Mouse (Mus musculus) cerebellum, postnatal 25 days (tissue): ENCODE results near the gene Fam216a.
"Not testable (repeated sequence)": the region's sequence is repeated elsewhere in the genome, so short reads cannot be mapped to it uniquely, and the experiment has no call there.

Experiments
- DNase-seq, 2 experiments: peaks; one replicate each; pipeline ENCODE4 v3.0.0; 2021; ENCODE audit warnings: mixed read lengths in 2 of 2

Fam216a gene

GRCm38 (mm10) chr5:122372192-122372769 lies at the start of gene Fam216a:
Gene Fam216a (minus strand): TSS chr5:122372364.
- DNase-seq: peak; percentile 100

DNA sequence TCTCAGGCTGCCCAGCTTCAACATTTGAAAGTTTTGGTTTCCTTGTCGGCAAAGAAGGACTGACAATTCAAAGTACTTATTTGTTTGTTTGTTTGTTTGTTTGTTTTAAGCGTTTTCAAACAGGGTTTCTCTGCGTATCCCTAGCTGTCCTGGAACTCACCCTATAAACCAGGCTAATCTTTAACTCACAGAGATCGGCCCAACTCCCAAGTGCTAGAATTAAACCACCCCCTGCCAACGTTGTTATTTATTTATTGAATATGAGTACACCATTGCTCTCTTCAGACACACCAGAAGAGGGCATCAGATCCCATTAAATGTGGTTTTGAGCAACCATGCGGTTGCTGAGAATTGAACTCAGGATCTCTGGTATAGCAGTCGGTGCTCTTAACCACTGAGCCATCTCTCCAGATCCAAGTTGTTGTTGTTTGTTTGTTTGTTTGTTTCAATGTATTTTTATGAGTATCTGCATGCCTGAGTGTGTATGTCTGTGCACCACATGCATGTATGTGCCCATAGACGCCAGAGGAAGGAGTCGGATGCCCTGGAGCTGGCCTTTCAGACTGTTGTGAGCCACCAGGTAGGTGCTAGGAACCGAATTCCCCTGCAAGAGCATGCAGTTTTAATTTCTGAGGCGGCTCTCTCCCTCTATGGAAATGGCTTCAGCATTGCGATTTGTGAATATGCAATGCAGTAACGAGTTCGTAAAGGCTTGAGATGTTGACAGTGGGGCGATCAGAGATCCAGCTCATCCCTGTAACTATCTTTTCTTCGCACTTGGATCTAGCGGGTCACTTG lies 49.3 kb upstream of the Fam216a start, which contains the start of gene Anapc7:
Gene Anapc7 (plus strand): TSS at position 423 of the 798 bp plus-strand sequence.
- no peak for DNase-seq

DNA sequence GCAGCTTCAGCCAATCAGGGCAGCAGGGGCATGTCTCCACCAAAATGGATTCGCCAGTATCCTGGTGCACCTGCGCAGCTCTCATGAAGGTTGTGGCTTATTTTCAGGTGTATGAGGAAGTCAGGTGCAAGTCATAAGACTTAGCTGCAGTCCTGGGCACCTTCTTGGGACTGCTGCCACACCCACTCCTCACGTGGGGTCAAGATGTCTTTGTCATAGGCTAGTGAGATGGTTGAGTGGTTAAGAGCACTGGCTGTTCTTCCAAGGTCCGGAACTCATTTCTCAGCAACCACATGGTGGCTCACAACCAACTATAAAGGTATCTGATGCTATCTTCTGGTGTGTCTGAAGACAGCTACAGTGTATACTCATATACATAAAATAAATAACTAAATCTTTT lies 48.5 kb upstream of the Fam216a start:
- not testable (repeated sequence) for DNase-seq

DNA sequence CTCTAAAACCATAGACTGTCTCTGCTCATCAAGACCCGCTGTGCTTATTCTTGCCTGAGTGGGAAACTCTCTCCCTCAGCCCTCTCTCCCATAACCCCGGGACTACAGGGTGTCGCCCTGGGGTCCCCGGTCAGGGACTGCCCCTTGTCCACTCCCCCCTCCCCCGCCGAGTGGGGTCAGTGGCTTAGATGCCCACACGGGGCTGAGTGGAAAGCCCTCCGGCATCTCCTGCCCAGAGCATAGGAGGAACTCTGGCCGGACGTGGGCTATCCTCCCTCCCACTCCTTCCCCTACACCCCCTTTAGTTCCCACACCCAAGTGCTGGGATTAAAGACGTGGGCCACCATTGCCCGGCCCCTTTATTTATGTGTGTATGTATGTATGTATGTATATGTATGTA lies 43.3 kb upstream of the Fam216a start:
- DNase-seq: no peak

GRCm38 (mm10) chr5:122414351-122414750 lies 42.2 kb upstream of the Fam216a start:
- no peak for DNase-seq

DNA sequence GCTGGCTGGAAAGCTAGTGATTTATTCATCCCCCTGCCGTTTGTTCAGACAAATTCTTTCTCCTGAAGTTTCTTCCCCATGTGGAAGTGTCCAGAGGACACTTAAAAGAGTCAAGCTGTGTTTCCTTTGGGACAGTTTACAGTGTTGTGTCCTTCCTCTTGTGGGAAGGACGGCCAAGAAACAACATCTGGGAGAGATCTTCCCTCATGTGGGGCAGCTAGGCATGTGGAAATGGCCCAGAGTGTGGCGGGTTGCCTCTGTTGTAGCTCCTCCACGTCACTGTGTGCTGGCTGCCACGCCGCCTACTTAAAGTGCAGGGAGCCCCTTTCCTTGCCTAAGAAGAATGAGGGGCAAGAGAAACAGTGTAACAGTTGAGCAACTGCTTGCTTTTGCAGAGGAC lies 40.7 kb upstream of the Fam216a start:
- DNase-seq: no peak

- no peak for DNase-seq
These were observed 39.7 kb upstream of the Fam216a start for GRCm38 (mm10) chr5:122411892-122412291.

GRCm38 (mm10) chr5:122409692-122410645 lies 37.8 kb upstream of the Fam216a start:
- DNase-seq: peak in 1 of 2 experiments; percentile 37

DNA sequence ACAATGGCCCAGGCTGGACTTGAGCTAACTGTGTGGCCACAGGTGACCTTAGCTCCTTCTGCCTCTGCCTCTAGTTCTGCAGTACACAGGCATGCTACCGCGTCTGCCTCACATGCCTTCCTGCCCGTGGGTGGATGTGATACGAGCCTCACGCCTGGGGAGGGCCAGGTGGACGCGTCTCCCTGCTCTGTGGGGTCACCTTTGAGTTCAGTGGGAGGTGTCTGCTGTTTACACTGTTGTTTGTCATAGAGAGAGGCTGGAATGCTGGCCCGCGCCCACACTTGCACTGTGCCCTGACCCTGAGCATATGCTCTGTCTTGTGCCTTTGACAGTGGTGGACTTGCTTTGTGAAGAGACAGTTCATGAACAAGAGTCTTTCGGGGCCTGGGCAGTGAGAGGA lies 33.4 kb upstream of the Fam216a start:
- no peak for DNase-seq

- DNase-seq: no peak
These were observed 31.2 kb upstream of the Fam216a start for GRCm38 (mm10) chr5:122403362-122403761.

DNA sequence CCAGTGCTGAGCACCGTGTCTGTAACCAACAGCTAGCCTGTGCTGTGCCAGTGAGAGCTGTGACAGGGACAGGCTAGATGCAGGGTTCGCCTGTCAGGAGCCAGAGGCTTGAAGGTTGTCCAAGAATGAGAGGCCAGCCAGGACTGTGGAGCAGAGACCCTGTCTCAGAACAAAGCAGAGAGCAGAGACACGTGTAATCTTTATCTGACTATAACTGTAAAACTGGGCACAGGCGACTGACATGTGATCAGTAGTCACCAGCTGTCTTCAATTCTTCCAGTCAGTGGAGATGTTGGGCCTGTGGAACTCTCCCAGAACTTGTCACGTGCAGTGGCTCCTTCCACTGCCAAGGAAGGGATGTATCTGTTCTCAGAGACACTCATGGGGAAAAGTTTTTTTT lies 30.6 kb upstream of the Fam216a start:
- DNase-seq: peak; percentile 47 to 51

- no peak for DNase-seq
These were observed 30.0 kb upstream of the Fam216a start for GRCm38 (mm10) chr5:122402160-122402559.

DNA sequence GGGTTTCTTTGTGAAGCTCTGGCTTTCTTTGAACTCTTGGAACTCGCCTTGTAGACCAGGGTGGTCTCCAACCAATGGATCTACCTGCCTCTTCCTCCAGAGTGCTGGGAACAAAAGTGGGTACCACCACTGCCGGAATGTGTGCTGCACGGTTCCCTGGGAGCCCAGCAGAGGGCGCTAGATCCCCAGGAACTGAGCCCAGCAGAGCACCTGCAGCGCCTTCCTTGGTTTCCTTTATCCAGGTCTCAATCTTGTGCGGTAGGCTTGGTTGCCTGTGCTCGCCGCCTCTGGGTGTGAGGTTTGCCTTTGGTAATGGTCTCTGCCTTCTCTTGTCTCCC lies 29.1 kb upstream of the Fam216a start:
- peak; percentile 88 to 90 for DNase-seq

- DNase-seq: peak in 1 of 2 experiments; percentile 6
These were observed 28.6 kb upstream of the Fam216a start for GRCm38 (mm10) chr5:122400628-122401302.

- peak in 1 of 2 experiments; percentile 9 for DNase-seq
These were observed 27.7 kb upstream of the Fam216a start for GRCm38 (mm10) chr5:122399871-122400270.

DNA sequence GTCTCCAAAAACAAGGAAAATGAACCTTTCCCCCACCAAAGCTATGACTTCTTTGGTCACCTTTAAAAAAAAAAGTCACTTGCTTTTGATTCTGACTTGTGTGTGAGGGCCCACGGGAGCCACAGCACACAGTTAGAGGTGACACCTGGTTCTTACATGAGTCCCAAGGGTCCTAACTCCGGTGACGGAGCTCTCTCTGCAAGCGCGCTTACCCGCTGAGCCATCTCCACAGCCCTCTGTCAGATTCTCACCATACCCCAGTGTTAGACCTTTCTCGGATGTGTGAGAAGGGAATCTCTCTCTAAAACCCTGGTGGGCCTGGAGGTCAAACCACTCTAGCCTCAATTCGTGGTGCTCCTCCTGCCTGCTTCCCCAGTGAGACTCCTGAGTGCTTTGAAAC lies 25.3 kb upstream of the Fam216a start:
- no peak for DNase-seq

GRCm38 (mm10) chr5:122396791-122397190 lies 24.6 kb upstream of the Fam216a start:
- DNase-seq: peak in 1 of 2 experiments; percentile 20

GRCm38 (mm10) chr5:122393887-122394286 lies 21.7 kb upstream of the Fam216a start:
- DNase-seq: peak; percentile 77 to 85

DNA sequence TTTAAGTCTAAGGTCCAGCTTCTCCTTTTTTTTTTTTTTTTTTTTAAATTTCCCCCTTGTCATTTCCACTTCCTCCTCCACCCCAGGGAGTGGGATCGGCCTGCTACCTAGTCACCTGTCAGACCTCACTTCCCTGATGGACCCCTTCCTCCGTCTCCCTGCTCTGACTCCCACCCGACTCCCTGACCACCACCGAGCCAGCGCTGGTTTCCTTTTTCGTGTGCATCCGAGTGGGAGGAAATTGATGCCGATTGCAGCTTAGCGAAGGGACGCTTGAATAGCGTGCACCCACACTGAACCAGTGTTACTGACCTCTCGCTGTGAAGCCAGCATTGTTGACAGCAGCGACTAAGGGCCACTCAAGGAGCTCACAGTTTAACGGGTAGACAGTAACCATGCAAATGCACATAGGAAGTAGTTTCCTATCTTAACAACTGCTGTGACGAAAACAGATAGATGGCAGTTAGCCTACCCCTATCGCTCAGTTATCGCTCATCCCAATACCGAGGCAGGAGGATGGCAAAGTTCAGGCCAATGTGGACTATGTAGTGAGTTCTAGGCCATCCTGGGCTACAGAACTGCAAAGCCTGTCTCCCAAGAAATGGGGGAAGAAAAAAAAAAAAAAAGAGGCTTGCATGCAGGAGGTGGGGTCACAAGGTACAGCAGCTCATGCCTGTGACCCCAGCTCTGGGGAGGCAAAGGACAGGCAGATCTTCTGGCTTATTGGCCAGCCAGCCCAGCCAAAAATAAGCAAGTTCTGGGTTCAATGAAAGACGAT lies 20.3 kb upstream of the Fam216a start:
- DNase-seq: peak; percentile 43 to 47

DNA sequence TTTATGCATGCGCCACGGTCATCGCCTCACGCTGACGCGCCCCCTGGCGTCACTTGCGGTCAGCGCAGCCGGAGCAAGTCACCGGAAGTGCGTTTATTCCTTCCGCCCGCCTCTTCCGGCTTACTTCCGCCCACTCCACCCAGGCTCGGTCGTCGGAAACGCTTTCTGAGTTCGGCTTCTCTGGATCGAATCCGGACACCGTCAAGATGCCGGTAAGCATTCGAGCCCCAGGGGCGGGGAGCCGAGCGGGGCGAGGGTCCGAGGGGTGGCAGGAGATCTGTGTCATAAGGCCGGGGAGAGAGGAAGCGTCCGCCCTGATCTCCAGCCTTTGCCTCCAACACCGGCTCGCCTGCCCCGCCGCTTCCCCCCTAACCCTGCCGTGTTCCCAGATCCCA lies 19.6 kb upstream of the Fam216a start, which contains the start of gene Arpc3:
Gene Arpc3 (plus strand): TSS at position 93 of the 395 bp plus-strand sequence.
- peak; percentile 95 to 97 for DNase-seq

GRCm38 (mm10) chr5:122391178-122391785 lies 19.1 kb upstream of the Fam216a start:
- DNase-seq: peak in 1 of 2 experiments; percentile 12
